Mouse (Mus musculus): ENCODE results near the gene Eif2s2.

- TF ChIP-seq GATA1 (IDR thresholded peaks at IDR 0.05; ENCODE audit: borderline replicate concordance, low read length) (no peak), FLI1 (IDR thresholded peaks at IDR 0.05; ENCODE audit: low read length) (no peak)
These were observed 41.1 kb upstream of the Eif2s2 start for GRCm38 (mm10) chr2:154933884-154934283.
